Mouse (Mus musculus): ENCODE data around the gene Hoxb9.

Gene Hoxb9

GRCm38 (mm10) chr11:96288455-96289221 is 17.4 kb downstream of the Hoxb9 start:
- ChIA-PET CTCF (interaction anchor here in 1 of 4 experiments (0.5 kb wide), 1 partner anchor 110 kb away, joined by 8 read pairs; no protein-coding TSS in a partner anchor), POLR2A (interaction anchor here in 2 of 4 experiments (0.6 to 0.7 kb wide), 2 partner anchors 477 to 507 kb away, joined by 3 to 4 read pairs; no protein-coding TSS in a partner anchor)

GRCm38 (mm10) chr11:96289293-96289692 is 18.0 kb downstream of the Hoxb9 start:
- POLR2A ChIA-PET, result no interaction called here
- CTCF ChIA-PET, result interaction anchor here in 1 of 4 experiments (0.5 to 0.6 kb wide), 2 partner anchors 10 to 110 kb away, joined by 3 to 8 read pairs; no protein-coding TSS in a partner anchor

GRCm38 (mm10) chr11:96289837-96290236 is 18.6 kb downstream of the Hoxb9 start:
- CTCF ChIA-PET, result interaction anchor here in 1 of 4 experiments (0.6 kb wide), 1 partner anchor 11 kb away, joined by 3 read pairs; no protein-coding TSS in a partner anchor
- POLR2A ChIA-PET, result no interaction called here

GRCm38 (mm10) chr11:96290705-96291355 is 19.6 kb downstream of the Hoxb9 start:
- POLR2A ChIA-PET, result interaction anchor here in 1 of 4 experiments (0.6 to 0.8 kb wide), 3 partner anchors 14 to 256 kb away, joined by 3 to 4 read pairs (median 3); partner anchors contain the start of gene Snf8
- CTCF ChIA-PET, result interaction anchor here in 2 of 4 experiments (0.6 to 1.3 kb wide), 4 partner anchors 11 to 608 kb away, joined by 3 to 4 read pairs (median 4); no protein-coding TSS in a partner anchor

GRCm38 (mm10) chr11:96291681-96292564 is 20.7 kb downstream of the Hoxb9 start, which contains the start of gene Hoxb6:
Hoxb6 (plus strand) TSS chr11:96292476.
- ChIA-PET POLR2A (interaction anchor here in 1 of 4 experiments (0.6 to 1.0 kb wide), 4 partner anchors 12 to 257 kb away, joined by 3 to 4 read pairs (median 3); partner anchors contain the start of gene Snf8), CTCF (interaction anchor here (0.6 to 1.9 kb wide), 8 partner anchors 12 to 871 kb away, joined by 3 to 12 read pairs (median 4); no protein-coding TSS in a partner anchor)

GRCm38 (mm10) chr11:96292565-96293301 is 21.5 kb downstream of the Hoxb9 start:
- ChIA-PET POLR2A (interaction anchor here in 1 of 4 experiments (1.0 kb wide), 2 partner anchors 10 to 18 kb away, joined by 3 to 4 read pairs; no protein-coding TSS in a partner anchor), CTCF (interaction anchor here in 3 of 4 experiments (0.8 to 1.9 kb wide), 6 partner anchors 9 to 1080 kb away, joined by 3 to 12 read pairs (median 4); partner anchors contain the start of gene Hoxb5 (in 1 of the 3))

- ChIA-PET CTCF (interaction anchor here (0.7 to 1.9 kb wide), 7 partner anchors 10 to 1080 kb away, joined by 3 to 12 read pairs (median 4); partner anchors contain the start of gene Hoxb5 (in 1 of the 4)), POLR2A (interaction anchor here in 1 of 4 experiments (1.0 kb wide), 1 partner anchor 11 kb away, joined by 4 read pairs; no protein-coding TSS in a partner anchor)
Observed at GRCm38 (mm10) chr11:96293302-96293921, 22.2 kb downstream of the Hoxb9 start.

- CTCF ChIA-PET, result interaction anchor here (0.5 to 3.6 kb wide), 12 partner anchors 9 to 515 kb away, joined by 3 to 18 read pairs (median 4); partner anchors contain the start of gene Hoxb5 (in 1 of the 4)
- POLR2A ChIA-PET, result interaction anchor here in 1 of 4 experiments (0.7 to 1.3 kb wide), 4 partner anchors 10 to 219 kb away, joined by 3 to 6 read pairs (median 4); no protein-coding TSS in a partner anchor
Observed at GRCm38 (mm10) chr11:96294245-96295091, 23.2 kb downstream of the Hoxb9 start.

- ChIA-PET CTCF (interaction anchor here (0.5 to 3.6 kb wide), 20 partner anchors 9 to 516 kb away, joined by 3 to 18 read pairs (median 3); partner anchors contain the start of genes Hoxb7 (in 1 of the 4) and Hoxb8 (in 1 of the 4)), POLR2A (interaction anchor here in 3 of 4 experiments (0.6 to 1.6 kb wide), 11 partner anchors 8 to 376 kb away, joined by 3 to 6 read pairs (median 4); partner anchors contain the start of gene Hoxb5 (in 1 of the 3))
Observed at GRCm38 (mm10) chr11:96295092-96295835, 24.0 kb downstream of the Hoxb9 start.

- ChIA-PET CTCF (interaction anchor here in 3 of 4 experiments (0.5 to 3.6 kb wide), 9 partner anchors 10 to 256 kb away, joined by 3 to 18 read pairs (median 3); partner anchors contain the start of gene Hoxb8 (in 1 of the 3)), POLR2A (interaction anchor here in 2 of 4 experiments (0.6 to 1.6 kb wide), 3 partner anchors 18 to 526 kb away, joined by 3 to 4 read pairs (median 3); no protein-coding TSS in a partner anchor)
Observed at GRCm38 (mm10) chr11:96296997-96297396, 25.7 kb downstream of the Hoxb9 start.

- CTCF ChIA-PET, result interaction anchor here in 3 of 4 experiments (0.5 to 3.6 kb wide), 8 partner anchors 10 to 308 kb away, joined by 3 to 18 read pairs (median 4); no protein-coding TSS in a partner anchor
- POLR2A ChIA-PET, result interaction anchor here in 3 of 4 experiments (0.6 to 0.9 kb wide), 4 partner anchors 13 to 779 kb away, joined by 3 to 4 read pairs (median 3); no protein-coding TSS in a partner anchor
Observed at GRCm38 (mm10) chr11:96297428-96297827, 26.2 kb downstream of the Hoxb9 start.

- CTCF ChIA-PET, result interaction anchor here in 3 of 4 experiments (0.5 to 3.6 kb wide), 6 partner anchors 11 to 314 kb away, joined by 3 to 18 read pairs (median 4); no protein-coding TSS in a partner anchor
- POLR2A ChIA-PET, result interaction anchor here in 2 of 4 experiments (0.6 to 0.9 kb wide), 2 partner anchors 14 to 778 kb away, joined by 3 to 4 read pairs; no protein-coding TSS in a partner anchor
Observed at GRCm38 (mm10) chr11:96297968-96298635, 26.8 kb downstream of the Hoxb9 start.

GRCm38 (mm10) chr11:96298895-96299667 is 27.8 kb downstream of the Hoxb9 start:
- CTCF ChIA-PET, result interaction anchor here in 1 of 4 experiments (0.7 kb wide), 1 partner anchor 227 kb away, joined by 5 read pairs; no protein-coding TSS in a partner anchor
- POLR2A ChIA-PET, result interaction anchor here in 1 of 4 experiments (0.7 to 1.5 kb wide), 3 partner anchors 12 to 61 kb away, joined by 3 to 5 read pairs (median 4); partner anchors contain the start of gene Hoxb7
